In the genomic region with DNA sequence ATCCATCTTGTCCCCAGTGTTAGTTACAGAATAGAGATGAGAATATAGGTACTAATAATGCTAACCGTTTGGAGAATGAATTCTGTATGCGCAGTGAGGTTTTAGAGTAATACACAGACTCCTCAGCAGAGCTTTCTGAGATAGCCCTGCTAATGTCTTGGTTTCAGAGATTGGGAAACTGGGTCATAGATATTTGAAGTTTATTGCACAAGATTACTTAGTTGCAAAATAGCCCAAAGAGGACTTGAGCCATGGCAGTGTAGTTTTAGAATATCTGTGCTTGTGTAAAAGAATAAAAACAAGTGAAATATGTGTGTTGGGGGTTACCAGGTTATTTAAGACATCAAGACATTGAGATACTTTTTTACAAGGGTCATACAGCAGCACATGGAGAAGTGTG, we compare ENCODE assay signal across 19 mouse cellular contexts. TPM values are rescaled to one million over a fixed set of nuclear protein-coding genes. Genes with fewer than 3 reads are reported as not detected.
DNase-seq lines count a peak whose midpoint lies in the region; ATAC-seq and TF ChIP-seq lines count a peak whose summit lies in the region.
"Had no signal": no experiment of that assay in that cellular context is flagged by ENCODE, and none has a peak within 500 bp of the region (broad histone marks: within the 10 kb centered on the region; RNA-seq: fewer than 3 reads in every experiment).

No protein-coding gene starts in this region.

- H3K9ac ChIP-seq in lung, postnatal 0 days (replicated peaks; ENCODE audit: low read depth), result no peak overlapping the region
- H3K9ac ChIP-seq: limb, embryonic 12.5 days; neural tube, embryonic 12.5 days had no signal

- intact Hi-C loops in gastrocnemius, adult 2 months (cut with DNase I), result loop anchor here (2.0 kb wide), 1 partner anchor 21 kb away; no protein-coding TSS in a partner anchor
- intact Hi-C loops in gastrocnemius, postnatal 14 days (cut with DNase I; ENCODE audit: low total_unique reads), result no loop called here

- peaks cover 44% of the 10 kb centered on the region; the same call in 1 of the 2 replicates for H3K4me1 ChIP-seq in lung, postnatal 0 days (ENCODE audit: insufficient read depth, low read depth, low read length)

- peak overlapping the region; percentile 99 for H3K27ac ChIP-seq in gastrocnemius, adult 2 months
- H3K27ac ChIP-seq in lung, postnatal 0 days (ENCODE audit: low read length), result peak overlapping the region; percentile 66
- H3K27ac ChIP-seq: embryonic facial prominence, embryonic 10.5 days; kidney, postnatal 0 days; layer of hippocampus, adult 2 months; limb, embryonic 12.5 days; midbrain, embryonic 10.5 days; neural tube, embryonic 12.5 days had no signal

- DNase-seq in gastrocnemius, adult 2 months, result no peak
- DNase-seq in gastrocnemius, postnatal 14 days, result no peak
- peak; percentile 87 for DNase-seq in lung, postnatal 0 days (ENCODE audit: low spot score)
- no peak for DNase-seq in lung, postnatal 14 days
- no peak for DNase-seq in cerebellum, adult 11 months
- no peak for DNase-seq in urinary bladder, postnatal 25 days (ENCODE audit: low spot score)
- DNase-seq: adrenal gland, postnatal 36 days; cerebellum, adult 8-10 months; kidney, adult 18-20 months; lung, adult 2 months; right cerebral cortex, adult 18-20 months had no signal

- H3K27me3 ChIP-seq in lung, postnatal 0 days (replicated peaks; ENCODE audit: insufficient read depth, low read length), result no peaks in the 10 kb centered on the region
- H3K27me3 ChIP-seq: limb, embryonic 12.5 days; neural tube, embryonic 12.5 days had no signal

- TF ChIP-seq CTCF in gastrocnemius, adult 2 months (IDR thresholded peaks at IDR 0.05), result no peak
- no peak for TF ChIP-seq CTCF in lung, postnatal 0 days (IDR thresholded peaks at IDR 0.05)

- 62% methylated on average over 2 of the region's 2 CpGs for WGBS in lung, postnatal 0 days

- TF ChIP-seq EP300 in lung, postnatal 0 days (IDR thresholded peaks at IDR 0.05), result peak; percentile 81

- no peak overlapping the region for H3K4me2 ChIP-seq in lung, postnatal 0 days (replicated peaks; ENCODE audit: low read depth, low read length)
- H3K4me2 ChIP-seq: limb, embryonic 12.5 days; neural tube, embryonic 12.5 days had no signal

- no peaks in the 10 kb centered on the region for H3K36me3 ChIP-seq in lung, postnatal 0 days (ENCODE audit: insufficient read depth, low read length)
- H3K36me3 ChIP-seq: embryonic facial prominence, embryonic 10.5 days; limb, embryonic 12.5 days; midbrain, embryonic 10.5 days; neural tube, embryonic 12.5 days had no signal

- ATAC-seq in lung, postnatal 0 days, result peak; percentile 66
- ATAC-seq in common myeloid progenitor, adult 5-6 weeks (replicated peaks; ENCODE audit: low read depth, poor library complexity, severe bottlenecking), result 0 out of 2 replicates have a peak, but pooled peaks have one; percentile 7
- peak; percentile 53 for ATAC-seq in monocyte, adult 5-6 weeks (replicated peaks; ENCODE audit: insufficient number of reproducible peaks, low FRiP score, low TSS enrichment, poor library complexity, severe bottlenecking)

- H3K9me3 ChIP-seq in lung, postnatal 0 days (ENCODE audit: low read length), result no peaks in the 10 kb centered on the region
- H3K9me3 ChIP-seq: embryonic facial prominence, embryonic 10.5 days; limb, embryonic 12.5 days; midbrain, embryonic 10.5 days; neural tube, embryonic 12.5 days had no signal

- H3K4me3 ChIP-seq in gastrocnemius, adult 2 months, result peak overlapping the region; percentile 35
- H3K4me3 ChIP-seq in lung, postnatal 0 days (ENCODE audit: low read depth, low read length), result no peak overlapping the region
- H3K4me3 ChIP-seq: embryonic facial prominence, embryonic 10.5 days; layer of hippocampus, adult 2 months; limb, embryonic 12.5 days; midbrain, embryonic 10.5 days; neural tube, embryonic 12.5 days had no signal

RNA-seq across cellular contexts. Expression of a gene that starts 35.3 kb away (rescaled TPM):
- 100 to 1,000 TPM; 495 to 592 TPM for total RNA-seq in gastrocnemius, adult 2 months (2021)
- total RNA-seq in gastrocnemius, postnatal 14 days (2021), result 100 to 1,000 TPM; 280 to 319 TPM
- 115 and 127 TPM in 2 replicates for polyA plus RNA-seq in lung, postnatal 0 days (2015; fragmentation: Nextera tagmentation; extraction: Ambion mirVana)
- 788 and 813 TPM in 2 replicates for total RNA-seq in common myeloid progenitor, adult 5-6 weeks (2017)
- total RNA-seq in monocyte, adult 5-6 weeks (2017), result 804 to 1,126 TPM (median 952 TPM) in 3 replicates

Comparison
In these comparisons a context has a peak if more than half of its experiments do, and no peak if none do; other contexts are left out.
1. ATAC-seq: peak in every context shown above with its lines; median percentile 66 in lung, postnatal 0 days; 53 in monocyte, adult 5-6 weeks; 7 in common myeloid progenitor, adult 5-6 weeks.